In genomic region chr1:182615465-182615864, GRCm38 (mm10) we compare ENCODE assay signal across 16 mouse cellular contexts. TPM values are rescaled to one million over a fixed set of nuclear protein-coding genes. Genes with fewer than 3 reads are reported as not detected.
DNase-seq lines count a peak whose midpoint lies in the region; TF ChIP-seq lines count a peak whose summit lies in the region.
"Had no signal": no experiment of that assay in that cellular context is flagged by ENCODE, and none has a peak within 500 bp of the region (broad histone marks: within the 10 kb centered on the region; RNA-seq: fewer than 3 reads in every experiment).

No protein-coding gene starts in this region.

- peak; percentile 18 for DNase-seq in adrenal gland, adult 2 months
- no peak for DNase-seq in adrenal gland, postnatal 14 days
- peak; percentile 4 to 6 for DNase-seq in kidney, adult 8-10 months
- no peak for DNase-seq in kidney, postnatal 14 days
- peak; percentile 19 for DNase-seq in lung, postnatal 14 days
- no peak for DNase-seq in lung, postnatal 10 days
- peak; percentile 17 for DNase-seq in brain, embryonic 14.5 days (ENCODE audit: low read depth)
- DNase-seq in gastrocnemius, postnatal 4 days (ENCODE audit: low spot score in 2 of 2), result no peak
- DNase-seq: cerebellum, adult 8-10 months; heart, postnatal 36 days; kidney, adult 11 months had no signal

- TF ChIP-seq CTCF in brain, embryonic 14.5 days (IDR thresholded peaks at IDR 0.05; ENCODE audit: borderline replicate concordance, extremely low read depth, insufficient read depth, insufficient read length), result peak; percentile 32; the same call in 1 of the 2 replicates

- TF ChIP-seq POLR2A in brain, embryonic 14.5 days (IDR thresholded peaks at IDR 0.05; ENCODE audit: borderline replicate concordance, extremely low read depth, insufficient read depth, insufficient read length, poor library complexity, severe bottlenecking), result no peak

RNA-seq across cellular contexts. Expression of gene Capn8, which starts 50.7 kb away (rescaled TPM):
- total RNA-seq in adrenal gland, adult 2 months (2021), result under 1 TPM; 0.17 to 0.38 TPM
- polyA plus RNA-seq in adrenal gland, adult 2 months (2012; rRNA removed), result not detected in 2 replicates
- total RNA-seq in adrenal gland, postnatal 14 days (2021), result 0.15 TPM in 1 of 2 replicates, not detected in the other
- 0.11 and 0.13 TPM in 2 replicates for polyA plus RNA-seq in brain, embryonic 14.5 days (2012; rRNA removed)
- not detected for total RNA-seq in gastrocnemius, postnatal 4 days (2021)
- total RNA-seq: heart, postnatal 36 days; layer of hippocampus, postnatal 25 days; megakaryocyte progenitor cell, adult 5-6 weeks; MEL had no signal
- polyA plus RNA-seq: forebrain, embryonic 10.5 days; limb, embryonic 13.5 days had no signal

Comparison
In these comparisons a context has a peak if more than half of its experiments do, and no peak if none do; other contexts are left out.
1. DNase-seq: peak in adrenal gland, adult 2 months (single experiment), kidney, adult 8-10 months (2 of 2), lung, postnatal 14 days (single experiment) and brain, embryonic 14.5 days (single experiment); none in adrenal gland, postnatal 14 days (single experiment), kidney, postnatal 14 days (single experiment), lung, postnatal 10 days (single experiment) and gastrocnemius, postnatal 4 days (0 of 2).